Mouse (Mus musculus) erythroblast, adult 5-6 weeks (primary cell): Measurements from ENCODE around the gene Khdrbs1. TPM values are rescaled to one million over a fixed set of nuclear protein-coding genes. Genes with fewer than 3 reads are reported as not detected.

Source experiments
- ATAC-seq: replicated peaks from 2 replicates; pipeline ENCODE4 v1.8.0; 2016; ENCODE audit warnings: moderate number of reproducible peaks, mild to moderate bottlenecking, moderate TSS enrichment, inconsistent platforms; ENCODE audit not compliant: poor library complexity, low FRiP score, severe bottlenecking
- total RNA-seq, 2 experiments: library from RNA; stranded (forward) in 1 of 2; stranded (reverse) in 1 of 2; fragments of 150-400 nt in 1 of 2; fragments of 200-764, 138-1000 nt in 1 of 2; gene quantifications; 2 replicates each; pipeline versions ENCODE4 v1.2.3 to v1.2.4; 2015 to 2017; ENCODE audit warnings: low replicate concordance in 2 of 2

Khdrbs1 gene
- total RNA-seq, 2 experiments from 2014 or later = 20.2 to 26.3 TPM

GRCm38 (mm10) chr4:129684531-129684930 is 57.6 kb downstream of the Khdrbs1 start:
- no peak for ATAC-seq

- no peak for ATAC-seq
These were observed 58.1 kb downstream of the Khdrbs1 start for GRCm38 (mm10) chr4:129683901-129684493.

DNA sequence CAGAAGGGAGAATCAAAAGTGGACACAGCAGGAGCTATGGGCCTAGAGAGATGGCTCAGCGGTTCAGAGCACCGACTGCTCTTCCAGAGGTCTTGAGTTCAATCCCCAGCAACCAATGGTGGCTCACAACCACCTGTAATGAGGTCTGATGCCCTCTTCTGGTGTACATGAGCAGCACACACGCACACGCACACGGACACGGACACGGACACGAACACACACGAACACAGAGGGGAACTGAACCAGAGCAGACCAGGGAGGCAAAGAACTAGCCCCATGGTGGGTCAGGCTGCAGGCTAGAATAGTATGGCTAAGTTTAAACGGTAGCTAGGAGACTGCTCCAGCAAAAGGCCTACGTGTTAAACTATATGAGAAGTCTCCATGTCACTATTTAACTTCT is 60.3 kb downstream of the Khdrbs1 start:
- ATAC-seq = no peak

DNA sequence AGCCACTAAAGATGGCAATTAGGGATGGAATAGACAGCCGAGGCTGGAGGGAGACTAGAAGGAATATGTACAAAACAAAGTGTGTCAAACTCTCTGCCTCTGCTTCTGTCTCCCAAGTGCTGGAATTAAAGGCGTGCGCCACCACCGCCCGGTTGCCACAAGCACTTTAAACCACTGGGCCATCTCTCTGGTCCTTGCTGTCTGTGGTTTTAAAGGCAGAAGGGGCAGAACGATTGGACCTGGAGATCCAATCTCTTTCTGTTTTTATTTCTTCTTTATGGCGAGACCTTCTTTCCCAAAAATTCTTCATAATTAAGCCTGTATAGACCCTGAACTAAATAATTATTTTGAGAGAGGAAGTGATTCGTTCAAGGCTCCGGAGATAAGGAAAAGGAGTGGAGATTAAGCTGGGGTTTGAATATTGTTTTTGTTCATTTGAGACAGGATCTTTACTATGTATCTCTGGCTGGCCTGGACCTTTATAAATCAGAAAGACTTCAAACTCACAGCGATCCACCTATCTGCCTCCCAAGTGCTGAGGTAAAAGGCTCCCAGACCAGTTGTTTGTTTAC is 69.1 kb downstream of the Khdrbs1 start:
- ATAC-seq = no peak; the same call in 1 of the 2 replicates

- ATAC-seq = peak; percentile 86
These were observed 69.8 kb downstream of the Khdrbs1 start, which contains the start of gene Kpna6 for GRCm38 (mm10) chr4:129672083-129672877. Gene Kpna6, minus strand, starts transcription at chr4:129672767.

DNA sequence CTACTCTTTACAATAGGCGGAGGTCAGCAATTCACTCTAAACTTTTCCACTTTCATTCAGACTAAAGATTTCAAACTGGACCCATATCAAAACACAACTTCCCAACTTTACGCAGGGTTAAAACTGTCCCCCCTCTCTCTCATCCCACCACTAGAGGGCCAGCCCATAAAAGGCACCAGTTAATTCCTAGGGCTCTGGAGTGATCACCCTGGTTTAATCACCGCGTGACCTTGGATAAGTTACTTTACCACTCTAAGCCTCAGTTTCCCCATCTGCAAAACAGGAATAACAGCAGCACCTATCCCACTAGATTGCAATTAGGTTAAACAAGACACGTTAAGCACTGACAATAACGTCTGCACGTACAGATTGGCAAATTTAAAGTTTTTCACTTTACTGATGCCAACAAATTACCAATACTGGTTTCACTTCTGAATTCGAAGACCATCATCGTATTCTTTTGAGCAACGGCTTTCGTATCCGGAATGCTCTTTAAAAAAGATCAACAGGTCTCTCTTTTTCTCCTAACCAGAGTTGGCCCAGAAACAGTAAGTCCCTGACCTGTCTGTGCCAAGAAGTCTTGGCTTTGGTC is 70.5 kb downstream of the Khdrbs1 start:
- peak; percentile 83 for ATAC-seq

DNA sequence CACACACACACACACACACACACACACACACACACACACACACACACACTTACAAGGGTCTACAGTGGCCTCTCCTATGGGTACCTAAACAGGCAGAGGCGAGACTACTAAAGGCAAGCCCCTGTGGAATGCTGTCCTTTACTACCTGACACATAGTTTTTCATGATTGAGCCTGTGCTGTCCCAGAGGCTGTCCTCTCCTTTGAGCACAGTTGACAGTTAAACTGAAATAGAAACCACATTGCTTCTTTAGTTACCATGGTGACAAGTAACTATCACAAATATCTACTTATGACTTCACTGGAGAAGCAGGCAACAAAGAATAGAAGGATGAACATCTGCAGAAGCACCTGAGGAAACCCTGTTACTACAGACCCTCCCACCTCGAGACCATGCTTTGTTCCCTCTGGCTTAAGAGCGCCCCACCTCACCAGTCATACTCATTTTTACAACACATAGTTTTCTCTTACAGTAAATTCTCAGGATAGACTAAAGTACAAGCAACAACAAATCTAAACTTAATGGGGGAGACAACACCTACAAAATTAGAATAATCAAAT is 79.8 kb downstream of the Khdrbs1 start:
- no peak for ATAC-seq

DNA sequence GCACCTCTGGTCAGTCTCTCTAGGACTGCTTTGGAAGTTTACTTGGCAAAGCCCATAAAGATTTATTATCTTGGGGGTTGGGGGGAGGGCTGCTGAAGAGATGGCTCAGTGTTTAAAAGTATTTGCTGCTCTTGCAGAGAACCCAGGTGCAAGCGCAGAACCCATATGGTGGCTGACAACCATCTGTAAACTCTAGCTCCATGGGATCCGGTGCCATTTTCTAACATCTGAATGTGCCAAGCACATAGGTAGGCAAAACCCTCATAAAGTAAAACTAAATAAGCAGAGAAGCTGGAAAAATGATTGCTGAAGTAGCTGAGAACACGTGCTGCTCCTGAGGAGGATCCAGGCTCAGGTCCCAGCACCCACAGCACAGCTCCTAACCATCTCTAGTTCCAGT is 80.5 kb downstream of the Khdrbs1 start:
- ATAC-seq = no peak

DNA sequence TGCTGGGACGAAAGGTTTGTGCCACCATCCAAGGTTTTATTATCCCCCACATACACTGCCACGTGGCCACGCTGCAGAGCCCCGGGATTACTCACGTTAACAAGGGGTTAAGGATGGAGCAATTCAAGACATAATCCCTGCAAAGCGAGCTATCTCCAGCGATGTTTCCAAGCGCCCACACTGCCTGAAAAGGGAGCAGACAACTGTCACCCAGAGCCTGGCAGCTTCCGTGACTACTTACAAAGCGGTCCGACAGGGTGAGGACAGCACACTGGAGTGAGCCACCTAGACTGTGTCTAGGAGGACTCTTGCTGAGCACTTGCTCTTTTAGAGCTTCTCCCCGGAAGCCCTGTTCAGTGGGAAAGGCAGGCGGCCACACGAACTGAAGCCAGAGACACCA is 87.3 kb downstream of the Khdrbs1 start:
- ATAC-seq = no peak

Other genes with a start within 250 kb of the Khdrbs1 start
- gene Marcksl1, start 228.7 kb downstream of the Khdrbs1 start, total RNA-seq (2015; ENCODE audit: low replicate concordance) = 12.5 and 23.4 TPM in 2 replicates
- 7.4 and 13.1 TPM in 2 replicates for gene Marcksl1, start 228.7 kb downstream of the Khdrbs1 start, total RNA-seq (2017; ENCODE audit: low replicate concordance)
- gene Hdac1, start 199.6 kb downstream of the Khdrbs1 start, total RNA-seq (2015; ENCODE audit: low replicate concordance) = 41.1 and 45.8 TPM in 2 replicates
- 27.0 and 42.9 TPM in 2 replicates for gene Hdac1, start 199.6 kb downstream of the Khdrbs1 start, total RNA-seq (2017; ENCODE audit: low replicate concordance)
- 2.9 TPM in 1 of 2 replicates, not detected in the other for gene Lck, start 168.7 kb downstream of the Khdrbs1 start, total RNA-seq (2015; ENCODE audit: low replicate concordance)
- 4.3 and 6.1 TPM in 2 replicates for gene Lck, start 168.7 kb downstream of the Khdrbs1 start, total RNA-seq (2017; ENCODE audit: low replicate concordance)
- not detected in 2 replicates for gene Fam167b, start 163.8 kb downstream of the Khdrbs1 start, total RNA-seq (2015; ENCODE audit: low replicate concordance)
- not detected in 2 replicates for gene Fam167b, start 163.8 kb downstream of the Khdrbs1 start, total RNA-seq (2017; ENCODE audit: low replicate concordance)
- 92.8 and 113 TPM in 2 replicates for gene Eif3i, start 141.7 kb downstream of the Khdrbs1 start, total RNA-seq (2015; ENCODE audit: low replicate concordance)
- 50.9 and 56.7 TPM in 2 replicates for gene Eif3i, start 141.7 kb downstream of the Khdrbs1 start, total RNA-seq (2017; ENCODE audit: low replicate concordance)
- gene Tmem234, start 141.6 kb downstream of the Khdrbs1 start, total RNA-seq (2015; ENCODE audit: low replicate concordance) = 37.9 and 60.8 TPM in 2 replicates
- 82.2 and 119 TPM in 2 replicates for gene Tmem234, start 141.6 kb downstream of the Khdrbs1 start, total RNA-seq (2017; ENCODE audit: low replicate concordance)
- not detected in 2 replicates for gene Dcdc2b, start 128.0 kb downstream of the Khdrbs1 start, total RNA-seq (2015; ENCODE audit: low replicate concordance)
- not detected in 2 replicates for gene Dcdc2b, start 128.0 kb downstream of the Khdrbs1 start, total RNA-seq (2017; ENCODE audit: low replicate concordance)
- 1.7 and 2.7 TPM in 2 replicates for gene Iqcc, start 123.2 kb downstream of the Khdrbs1 start, total RNA-seq (2015; ENCODE audit: low replicate concordance)
- 0.98 and 2.6 TPM in 2 replicates for gene Iqcc, start 123.2 kb downstream of the Khdrbs1 start, total RNA-seq (2017; ENCODE audit: low replicate concordance)
- 2.1 and 22.4 TPM in 2 replicates for gene Ccdc28b, start 118.4 kb downstream of the Khdrbs1 start, total RNA-seq (2015; ENCODE audit: low replicate concordance)
- 5.2 and 11.7 TPM in 2 replicates for gene Ccdc28b, start 118.4 kb downstream of the Khdrbs1 start, total RNA-seq (2017; ENCODE audit: low replicate concordance)
- gene Txlna, start 101.2 kb downstream of the Khdrbs1 start, total RNA-seq (2015; ENCODE audit: low replicate concordance) = 6.7 and 10.0 TPM in 2 replicates
- gene Txlna, start 101.2 kb downstream of the Khdrbs1 start, total RNA-seq (2017; ENCODE audit: low replicate concordance) = 11.3 and 20.8 TPM in 2 replicates
- gene Kpna6, start 69.5 kb downstream of the Khdrbs1 start, total RNA-seq (2015; ENCODE audit: low replicate concordance) = 7.9 and 11.9 TPM in 2 replicates
- 7.6 and 10.3 TPM in 2 replicates for gene Kpna6, start 69.5 kb downstream of the Khdrbs1 start, total RNA-seq (2017; ENCODE audit: low replicate concordance)
- 6.3 and 14.4 TPM in 2 replicates for gene Tmem39b, start 45.5 kb downstream of the Khdrbs1 start, total RNA-seq (2015; ENCODE audit: low replicate concordance)
- gene Tmem39b, start 45.5 kb downstream of the Khdrbs1 start, total RNA-seq (2017; ENCODE audit: low replicate concordance) = 0.28 and 0.68 TPM in 2 replicates
- 92.8 and 126 TPM in 2 replicates for gene Ptp4a2, start 68.9 kb upstream of the Khdrbs1 start, total RNA-seq (2015; ENCODE audit: low replicate concordance)
- gene Ptp4a2, start 68.9 kb upstream of the Khdrbs1 start, total RNA-seq (2017; ENCODE audit: low replicate concordance) = 74.3 and 85.6 TPM in 2 replicates
- gene Spocd1, start 186.9 kb upstream of the Khdrbs1 start, total RNA-seq (2015; ENCODE audit: low replicate concordance) = not detected in 2 replicates
- gene Spocd1, start 186.9 kb upstream of the Khdrbs1 start, total RNA-seq (2017; ENCODE audit: low replicate concordance) = not detected in 2 replicates
- not detected in 2 replicates for gene Adgrb2, start 242.6 kb upstream of the Khdrbs1 start, total RNA-seq (2015; ENCODE audit: low replicate concordance)
- not detected in 2 replicates for gene Adgrb2, start 242.6 kb upstream of the Khdrbs1 start, total RNA-seq (2017; ENCODE audit: low replicate concordance)